Mouse (Mus musculus) cerebellum, postnatal 36 days (tissue): ENCODE results near the gene Cacna1b.

Experiments used
- DNase-seq, 2 experiments: peaks; one replicate each; pipeline ENCODE4 v3.0.0; 2021 to 2022; ENCODE audit warnings: mixed read lengths in 2 of 2

The Cacna1b gene

DNA sequence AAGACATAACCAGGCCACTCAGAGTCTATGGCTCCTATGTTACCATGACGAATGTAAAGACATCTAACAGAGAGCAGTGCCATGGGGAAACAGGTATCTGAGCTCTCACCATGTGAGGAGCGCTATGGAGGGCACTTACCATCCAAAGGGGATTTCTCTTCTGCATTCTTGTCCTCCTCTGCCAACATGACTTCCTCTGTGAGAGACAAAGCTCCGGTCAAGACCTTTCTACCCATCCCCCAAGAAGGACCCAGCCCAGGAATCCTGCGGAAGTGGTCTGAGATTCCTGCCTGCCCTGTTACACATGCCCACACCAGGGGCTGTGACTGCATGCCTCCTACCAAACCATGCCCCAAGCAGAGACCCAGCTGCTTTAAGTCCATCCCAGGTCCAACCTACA is 44.0 kb downstream of the Cacna1b start:
- no peak for DNase-seq

DNA sequence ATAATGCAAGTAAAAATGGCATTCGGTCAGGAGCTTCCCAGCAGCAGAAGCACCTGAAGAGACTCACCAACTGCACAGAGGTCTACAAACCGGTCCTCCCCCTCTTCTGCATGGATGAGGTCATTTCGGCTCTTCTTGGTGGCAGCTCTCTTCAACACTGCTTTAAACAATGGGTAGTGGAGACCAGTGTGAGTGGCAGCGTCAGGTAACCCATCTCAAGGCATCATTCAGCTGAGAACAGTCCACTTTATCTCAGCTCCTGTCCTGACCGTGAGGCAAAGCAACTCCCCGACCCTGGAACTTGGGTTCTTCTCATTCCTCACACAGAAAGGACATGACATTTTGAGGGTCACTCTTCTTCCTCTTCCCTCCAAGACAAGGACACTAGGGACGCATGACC is 45.0 kb downstream of the Cacna1b start:
- no peak for DNase-seq

DNA sequence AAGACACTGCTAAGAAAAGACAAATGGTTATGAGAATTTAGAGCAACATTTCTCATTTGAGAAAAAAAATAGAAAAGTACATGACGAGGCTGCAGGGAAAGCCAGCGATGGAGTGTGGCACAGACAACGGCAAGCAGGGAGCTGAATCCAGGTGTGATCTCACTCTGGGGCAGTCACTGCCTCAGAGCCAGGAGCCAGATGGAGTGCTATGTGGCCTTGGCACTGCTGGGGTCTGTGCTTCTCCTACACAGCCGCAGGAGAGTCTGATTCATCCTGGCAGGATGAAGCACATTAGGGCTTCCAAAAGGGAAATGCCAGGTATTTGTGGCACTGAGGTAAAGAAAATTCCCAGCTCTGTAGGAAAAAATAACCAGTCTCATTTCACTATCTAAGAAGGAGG is 45.5 kb downstream of the Cacna1b start:
- peak; percentile 60 to 64 for DNase-seq

DNA sequence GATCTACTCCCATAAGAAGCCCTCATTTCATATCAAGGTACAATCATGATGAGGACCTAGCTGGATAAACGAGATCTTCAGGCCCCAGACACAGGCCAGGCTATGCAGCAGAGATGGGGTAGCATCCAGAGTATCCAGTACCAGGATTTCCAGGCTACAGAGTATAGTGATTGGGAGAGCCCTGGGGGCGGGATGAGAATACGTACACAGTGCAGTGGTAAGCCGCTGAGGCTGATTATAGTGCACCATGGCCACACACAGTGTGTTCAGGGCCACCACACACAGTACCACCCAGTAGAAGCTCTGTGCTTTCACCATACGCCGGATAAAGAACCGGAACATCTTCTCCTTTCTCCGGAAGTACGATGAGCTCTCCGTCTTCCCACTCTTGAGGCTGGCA is 57.0 kb downstream of the Cacna1b start:
- no peak for DNase-seq

DNA sequence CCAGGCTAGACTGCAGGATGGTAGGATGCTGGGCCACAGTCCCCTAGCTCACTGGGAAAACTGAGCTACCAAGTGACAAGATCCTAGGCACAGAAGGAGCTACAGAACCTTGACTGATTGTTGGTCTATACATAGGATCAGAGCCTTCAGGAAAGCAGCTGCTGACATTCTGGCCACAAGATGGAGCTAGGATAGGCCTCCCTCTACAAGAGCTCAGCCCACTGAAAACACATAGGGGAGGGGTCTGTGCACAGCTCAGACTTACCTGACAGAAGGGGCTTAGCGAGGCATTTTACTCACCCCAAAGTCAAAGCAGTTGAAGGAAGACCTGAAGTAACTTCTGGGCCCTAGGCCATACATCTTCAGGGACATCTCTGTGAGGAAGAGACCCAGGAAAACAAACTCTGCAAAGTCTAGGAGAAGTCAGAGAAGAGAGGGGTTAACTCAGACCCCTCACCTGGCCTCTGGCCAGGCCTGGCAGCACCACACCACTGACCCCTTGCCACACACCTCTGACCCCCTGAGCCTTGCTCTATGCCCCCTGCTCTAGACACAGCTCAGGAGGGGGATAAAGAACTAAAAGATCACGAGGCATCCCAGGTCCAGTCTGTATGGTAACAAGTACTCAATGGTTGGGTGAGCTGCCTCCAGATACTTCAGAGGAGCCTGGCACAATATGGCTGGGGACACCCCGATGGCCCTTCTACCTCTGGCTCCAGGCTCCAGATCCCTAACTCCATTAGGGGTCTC is 60.6 kb downstream of the Cacna1b start:
- no peak for DNase-seq

DNA sequence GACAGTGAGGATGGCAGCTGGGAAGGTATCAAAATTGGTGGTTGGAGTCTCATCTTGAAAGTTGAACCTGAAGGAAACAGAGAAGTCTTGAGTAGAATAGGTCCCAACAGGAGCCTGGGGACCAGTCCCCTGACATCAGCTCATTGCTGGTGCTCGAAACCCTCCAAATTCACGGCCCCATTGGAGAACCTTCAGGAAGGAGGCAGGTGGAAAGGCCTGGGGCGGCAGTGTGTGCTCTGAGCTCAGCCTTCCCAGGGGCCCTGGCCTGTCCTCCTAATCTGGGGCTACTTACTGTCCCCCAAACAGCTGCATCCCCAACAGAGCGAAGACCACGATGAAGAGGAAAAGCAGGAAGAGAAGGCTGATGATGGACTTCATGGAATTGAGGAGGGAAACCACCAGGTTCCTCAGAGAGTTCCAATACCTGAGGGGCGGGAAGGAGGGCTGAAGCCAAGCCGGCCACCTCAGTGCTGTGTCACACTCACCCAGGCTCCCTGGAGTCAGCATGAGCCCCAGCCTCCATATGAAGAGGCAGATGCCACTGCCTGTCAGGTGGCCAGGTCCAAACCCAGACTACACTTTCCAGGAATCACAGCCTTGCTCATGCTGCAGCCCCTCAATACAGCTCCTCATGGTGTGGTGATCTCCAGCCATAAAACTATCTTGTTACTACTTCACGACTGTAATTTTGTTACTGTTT is 65.5 kb downstream of the Cacna1b start:
- DNase-seq: no peak

DNA sequence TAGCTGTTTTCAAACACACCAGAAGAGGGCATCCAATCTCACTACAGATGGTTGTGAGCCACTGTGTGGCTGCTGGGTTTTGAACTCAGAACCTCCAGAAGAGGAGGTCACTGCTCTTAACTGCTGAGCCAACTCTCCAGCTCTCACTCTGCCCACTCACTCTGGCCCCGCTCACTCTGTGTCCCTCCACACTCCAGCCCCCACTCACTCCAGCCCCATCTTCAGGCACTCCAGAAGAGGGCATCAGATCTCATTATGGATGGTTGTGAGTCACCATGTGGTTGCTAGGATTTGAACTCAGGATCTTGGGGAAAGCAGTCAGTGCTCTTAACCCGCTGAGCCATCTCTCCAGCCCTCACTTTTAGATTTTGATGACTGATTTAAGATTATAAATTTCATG is 70.6 kb downstream of the Cacna1b start:
- no peak for DNase-seq

DNA sequence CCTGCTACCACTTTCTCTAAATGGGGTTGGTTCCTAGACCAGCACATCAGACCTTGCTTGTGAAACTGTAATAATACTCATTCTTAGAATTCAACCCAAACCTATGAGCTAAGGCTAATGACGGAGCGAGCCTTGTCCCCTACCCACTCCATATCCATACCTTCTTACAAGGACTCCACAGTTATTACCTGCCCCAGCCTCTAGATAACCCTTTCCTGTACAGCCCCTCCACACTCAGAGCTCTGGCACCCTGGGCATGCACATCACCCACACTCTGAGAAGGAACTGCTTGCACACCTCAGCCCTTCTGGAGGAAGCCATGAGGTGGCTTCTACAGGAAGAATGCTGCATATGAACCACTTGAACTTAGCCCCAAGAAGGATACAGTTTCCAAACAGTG is 72.6 kb downstream of the Cacna1b start:
- DNase-seq: no peak

DNA sequence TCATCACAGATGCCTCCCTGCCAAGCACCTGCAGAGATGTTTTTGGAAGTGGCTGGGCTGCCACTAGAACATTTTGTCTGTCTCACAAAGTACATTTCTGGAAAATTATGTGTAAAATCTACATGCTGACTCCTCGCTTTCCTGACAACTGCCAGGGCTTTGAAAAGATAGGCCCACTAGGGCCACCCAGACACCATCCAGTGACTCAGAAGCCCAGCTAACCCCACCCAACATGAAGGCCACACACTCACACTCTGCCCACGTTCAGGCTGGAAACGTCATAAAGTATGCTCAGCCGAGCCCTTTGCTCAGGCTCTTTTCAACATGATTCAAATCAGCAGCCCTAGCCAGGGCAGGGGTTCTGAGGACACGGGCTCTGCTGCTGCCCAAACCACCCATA is 77.6 kb downstream of the Cacna1b start:
- no peak for DNase-seq

DNA sequence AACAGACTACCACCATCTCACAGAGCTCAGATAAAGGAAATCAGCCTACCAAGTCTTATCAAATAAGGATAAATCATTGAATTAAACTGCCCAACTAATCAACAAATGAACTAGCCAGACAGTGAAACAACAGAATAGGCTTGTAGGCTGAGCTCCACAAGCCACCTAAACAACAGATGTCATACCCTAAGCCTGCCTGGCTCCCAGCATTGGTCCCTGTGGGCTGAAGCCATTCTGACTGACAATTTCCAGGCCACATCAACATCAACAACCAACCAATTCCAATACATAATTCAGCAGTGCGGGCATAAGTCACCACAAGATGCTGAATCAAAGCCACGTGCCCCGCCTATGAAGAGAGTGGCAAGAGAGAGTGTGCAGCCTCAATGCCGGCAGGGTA is 78.2 kb downstream of the Cacna1b start:
- no peak for DNase-seq

DNA sequence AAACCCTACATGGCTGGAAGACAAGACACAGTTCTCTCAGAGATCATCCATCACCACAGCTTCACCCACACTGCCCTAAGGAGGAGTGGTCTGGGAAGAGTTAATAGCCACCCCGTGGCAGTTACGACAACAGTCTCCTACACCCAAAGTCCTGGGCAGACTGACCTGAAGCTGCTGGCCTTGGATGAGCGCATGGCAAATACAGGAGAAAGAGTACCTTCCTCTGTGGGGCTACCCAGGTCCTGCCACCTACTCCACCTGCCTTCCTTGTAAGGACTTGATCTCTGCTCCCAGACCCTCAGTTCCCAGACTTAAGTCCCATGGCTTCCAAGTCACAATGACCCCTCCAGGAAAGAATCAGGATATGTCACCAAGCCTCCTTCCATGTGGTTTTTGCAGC is 79.7 kb downstream of the Cacna1b start:
- no peak for DNase-seq

DNA sequence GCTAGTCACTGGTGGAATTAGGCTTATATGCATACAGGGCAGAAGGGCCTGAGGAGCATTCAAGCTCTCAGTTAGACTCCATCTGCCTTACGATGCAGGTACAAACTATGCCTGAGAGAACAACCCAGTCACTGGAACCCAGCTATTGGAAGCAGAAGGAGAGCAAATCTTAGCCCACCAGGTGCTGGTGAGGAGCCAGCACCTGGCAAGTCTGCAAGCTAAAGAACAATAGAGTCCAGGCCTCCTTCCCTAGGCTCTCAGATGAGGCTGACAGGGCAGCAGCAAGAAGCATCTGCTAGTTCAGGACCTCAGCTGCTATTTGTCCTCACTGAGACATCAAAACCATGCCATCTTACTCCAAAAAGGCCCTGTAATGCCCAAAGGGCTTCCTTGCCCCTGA is 82.2 kb downstream of the Cacna1b start:
- peak; percentile 50 to 56 for DNase-seq

DNA sequence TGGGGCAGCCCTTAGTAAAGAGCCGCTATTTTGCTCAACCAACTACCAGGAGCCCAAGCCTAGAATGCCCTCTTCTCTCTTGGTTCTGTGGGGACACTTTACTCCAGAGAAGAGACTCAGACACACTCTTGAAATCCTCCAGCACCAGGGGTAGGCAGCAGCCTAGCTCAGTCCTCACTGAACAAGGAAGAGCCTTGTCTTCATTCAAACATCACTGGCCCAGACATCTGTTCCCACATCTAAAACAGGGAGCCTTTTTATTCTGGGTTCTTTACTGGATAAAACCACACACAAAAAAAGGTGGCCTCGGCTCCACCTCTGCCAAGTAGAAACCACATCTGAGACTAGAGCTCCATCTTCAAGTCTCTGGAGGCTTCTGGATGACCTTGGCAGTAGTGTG is 82.8 kb downstream of the Cacna1b start:
- no peak for DNase-seq

DNA sequence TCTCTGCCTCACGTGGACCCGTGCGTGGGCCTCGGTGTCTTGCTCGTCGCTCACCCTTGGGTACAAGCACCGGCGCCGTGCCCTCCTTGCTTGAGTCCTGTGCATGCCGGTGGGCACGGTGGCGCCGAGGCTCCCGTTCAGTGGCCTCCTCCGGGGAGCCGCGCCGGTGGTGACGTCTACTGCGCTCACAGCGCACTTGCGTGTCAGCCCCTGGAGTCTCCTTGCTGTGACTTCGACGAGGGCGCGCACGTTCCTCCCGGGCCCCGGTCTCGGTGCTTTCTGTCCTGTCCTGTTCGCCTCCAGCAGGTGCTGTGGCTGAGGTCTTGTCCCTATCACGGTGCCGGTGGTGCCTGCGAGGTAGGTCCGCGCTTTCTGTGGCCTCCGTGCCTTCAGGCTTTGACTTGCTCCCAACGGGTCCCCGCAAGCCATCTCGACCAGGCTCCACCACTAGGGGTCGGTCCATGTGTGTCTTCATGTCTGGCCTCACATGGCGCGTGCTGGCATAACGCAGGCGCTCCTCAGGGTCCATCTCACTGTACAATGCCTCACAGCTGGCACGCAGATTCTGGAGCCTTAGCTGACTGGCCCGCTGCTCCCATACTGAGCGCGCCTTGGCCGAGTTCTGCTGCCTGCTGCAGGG is 83.8 kb downstream of the Cacna1b start:
- peak; percentile 44 to 50 for DNase-seq

DNA sequence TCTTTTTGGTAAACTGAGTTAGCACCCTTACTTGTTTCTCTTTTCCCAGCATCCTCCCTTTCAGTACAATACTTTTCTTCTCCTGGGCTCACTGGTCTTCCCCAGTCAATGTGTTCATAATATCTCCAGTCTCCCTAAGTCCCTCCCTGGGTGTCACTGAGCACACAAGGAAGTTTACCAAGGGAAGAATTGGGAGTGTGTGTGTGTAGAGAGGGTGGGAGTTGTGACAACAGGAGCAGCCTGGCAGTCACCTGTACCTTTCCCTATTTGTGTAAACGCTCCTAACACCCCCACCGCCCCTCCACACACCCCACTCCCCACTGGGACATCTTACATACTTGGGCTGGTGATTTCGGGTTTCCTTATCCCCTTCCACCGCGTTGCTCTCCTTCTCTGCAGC is 84.4 kb downstream of the Cacna1b start:
- DNase-seq: no peak

DNA sequence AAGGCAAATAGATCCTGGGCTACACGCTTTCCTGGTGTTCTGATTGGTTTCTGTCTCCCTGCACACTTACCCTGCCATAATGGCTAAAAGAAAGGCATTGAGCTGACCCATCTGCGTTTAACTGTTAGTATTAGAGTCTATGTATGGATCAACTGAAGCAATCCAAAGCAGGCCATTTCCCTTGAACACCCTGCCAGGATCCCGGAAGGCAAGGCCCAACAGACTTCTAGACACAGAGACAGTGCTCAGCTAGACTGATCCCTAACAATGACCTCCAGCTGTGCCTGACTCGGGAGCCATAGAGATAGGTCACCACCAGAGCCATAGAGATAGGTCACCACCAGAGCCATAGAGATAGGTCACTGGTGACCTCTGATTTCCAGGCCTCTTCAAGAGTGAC is 84.8 kb downstream of the Cacna1b start:
- DNase-seq: no peak

DNA sequence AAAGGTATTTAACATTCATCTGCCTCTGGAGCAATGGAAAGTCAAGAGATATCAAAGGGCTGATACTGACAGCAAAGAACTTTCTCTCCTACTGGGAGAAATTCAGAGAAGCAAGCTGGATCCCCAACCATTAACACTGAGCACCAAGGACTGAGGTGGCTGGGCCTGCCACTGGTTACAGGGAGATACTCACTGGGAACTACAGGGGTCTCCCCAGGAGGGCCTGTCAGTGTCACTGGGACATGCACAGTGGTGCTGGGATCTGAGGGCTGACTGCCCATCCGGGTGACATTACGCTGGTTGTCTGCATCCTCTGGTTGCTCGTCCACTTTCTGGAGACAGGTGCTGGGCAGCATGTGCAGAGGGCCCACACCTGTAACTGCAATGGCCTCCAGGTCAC is 85.3 kb downstream of the Cacna1b start:
- no peak for DNase-seq

DNA sequence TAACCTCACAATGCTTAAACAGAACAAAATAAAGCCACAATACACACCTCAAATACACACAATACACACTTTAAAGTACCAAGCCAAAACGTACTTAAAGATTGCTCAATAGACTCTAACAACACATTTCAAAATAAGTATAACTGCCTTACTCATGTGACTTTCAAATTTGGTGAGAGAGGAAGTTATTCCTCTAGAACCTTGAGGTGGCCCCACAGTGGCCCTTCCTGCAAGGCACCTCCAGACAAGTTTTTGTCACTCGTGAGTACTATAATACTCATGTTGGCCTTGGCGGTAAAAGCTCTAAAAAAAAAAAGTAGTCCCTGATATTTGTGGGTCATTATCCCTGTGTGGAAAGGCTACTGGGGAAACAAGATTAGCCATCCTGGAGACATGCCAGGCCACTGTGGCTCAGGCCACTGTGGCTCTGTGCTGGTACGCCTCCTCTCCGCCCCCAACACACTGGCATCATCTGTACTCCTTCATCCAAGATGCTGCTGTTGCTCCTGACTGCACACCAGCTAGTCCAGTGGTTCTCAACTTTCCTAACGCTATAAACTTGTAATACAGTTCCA is 88.4 kb downstream of the Cacna1b start:
- DNase-seq: no peak

DNA sequence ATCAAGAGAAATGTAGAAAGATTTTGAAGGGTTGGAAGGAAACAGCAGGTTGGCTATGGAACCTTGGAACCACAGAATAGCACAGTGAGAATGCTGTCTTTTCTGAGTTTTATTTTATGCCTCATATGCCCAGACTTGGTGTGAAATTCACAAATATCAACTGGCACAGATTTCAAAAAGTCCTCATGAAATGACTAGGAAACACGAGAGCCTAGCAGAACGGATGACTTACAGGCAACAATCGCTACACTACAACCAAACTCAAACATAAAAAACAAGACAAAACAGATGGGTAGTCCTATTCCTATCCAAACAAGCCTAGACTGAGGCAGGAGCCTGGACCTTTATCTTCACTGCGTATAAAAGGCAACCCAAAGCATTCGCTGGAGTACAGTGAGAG is 94.4 kb downstream of the Cacna1b start:
- no peak for DNase-seq

DNA sequence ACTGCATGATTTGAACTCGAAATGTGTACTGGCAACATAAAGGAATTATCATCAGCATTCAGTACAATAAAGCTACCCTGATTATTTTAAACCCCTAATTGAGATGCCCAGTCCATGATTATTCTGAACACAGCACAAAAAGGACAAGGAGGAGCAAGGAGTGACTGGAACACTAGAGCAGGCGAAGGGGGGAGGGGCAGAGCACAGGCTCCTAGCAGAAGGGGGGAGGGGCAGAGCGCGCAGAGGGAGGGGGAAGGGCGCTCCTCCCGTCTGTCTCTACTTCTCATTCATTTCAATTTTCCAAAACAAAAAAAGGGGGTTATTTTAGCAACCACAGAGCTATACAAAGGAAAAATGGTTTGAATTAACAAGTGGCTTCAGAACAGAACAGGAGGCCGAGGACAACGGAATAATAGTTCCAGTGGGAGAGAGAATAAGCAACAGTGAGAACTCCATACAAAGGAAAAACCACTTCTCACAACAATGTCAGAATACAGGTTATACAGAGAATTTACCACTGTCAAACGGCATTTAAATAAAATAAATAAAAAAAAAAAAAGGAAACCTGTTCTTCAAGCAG is 98.2 kb downstream of the Cacna1b start:
- DNase-seq: peak in 1 of 2 experiments; percentile 22

DNA sequence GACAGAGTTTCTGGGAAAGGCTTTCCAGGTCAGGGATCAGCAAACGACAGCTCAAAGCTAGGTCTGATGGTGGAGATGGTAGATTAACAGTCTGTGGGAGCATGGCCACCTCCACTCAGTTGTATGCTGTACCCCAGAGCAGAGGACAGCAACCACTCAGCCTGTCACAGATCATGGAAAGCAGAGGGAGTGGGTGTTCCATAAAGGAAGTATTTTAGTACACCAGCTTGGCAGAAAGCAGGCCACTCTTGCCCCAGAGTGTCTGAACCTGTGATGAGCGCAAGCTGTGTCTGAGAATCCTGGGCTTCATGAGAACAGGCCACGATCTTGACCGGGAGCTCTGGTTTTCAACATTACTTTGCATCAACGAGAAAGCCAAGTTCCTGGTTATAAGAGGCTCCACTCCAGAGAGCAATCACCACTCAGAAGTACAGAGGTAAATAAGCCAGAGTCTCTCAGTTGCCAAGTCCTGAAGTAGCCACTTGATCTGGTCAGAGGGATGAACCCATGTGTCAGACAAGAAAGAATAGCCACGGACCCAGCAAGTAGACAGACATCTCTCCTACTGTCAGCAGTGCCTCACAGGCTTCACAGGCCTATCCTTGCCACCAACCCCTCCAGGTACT is 103.7 kb downstream of the Cacna1b start:
- no peak for DNase-seq

DNA sequence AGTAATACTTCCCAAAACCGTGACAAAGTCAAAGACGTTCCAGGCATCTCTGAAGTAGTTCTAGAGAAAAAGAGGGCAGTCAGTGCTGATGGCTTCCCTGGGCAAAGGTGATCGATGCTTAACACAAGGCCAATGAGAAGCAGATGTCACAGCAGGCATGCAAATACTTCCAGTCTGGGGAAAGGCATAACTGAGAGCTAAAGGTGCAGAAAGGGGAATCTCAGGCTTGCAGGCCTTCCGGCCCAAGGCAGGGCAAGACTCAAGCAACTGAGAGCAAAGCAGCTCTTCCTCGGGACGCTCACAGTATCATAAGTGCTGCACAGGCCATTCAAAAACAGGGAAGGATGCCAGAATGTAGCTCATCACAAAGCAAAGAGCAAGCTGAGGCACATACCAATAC is 114.4 kb downstream of the Cacna1b start:
- no peak for DNase-seq
